Mouse (Mus musculus) C2C12 (cell line): ENCODE measurements around the gene Large1.

Experiments used
- CTCF ChIP-seq: IDR thresholded peaks from one replicate; pipeline ENCODE4 v1.5.1; 2011; ENCODE audit not compliant: control insufficient read depth, insufficient read depth, insufficient read length
- MAX ChIP-seq: IDR thresholded peaks from one replicate; pipeline ENCODE4 v1.6.1; 2011; ENCODE audit warnings: mild to moderate bottlenecking, control low read depth
- MYOG ChIP-seq: IDR thresholded peaks from one replicate; pipeline ENCODE4 v1.6.1; 2011; ENCODE audit not compliant: control insufficient read depth, insufficient read length; ENCODE audit errors: extremely low read depth

DNA sequence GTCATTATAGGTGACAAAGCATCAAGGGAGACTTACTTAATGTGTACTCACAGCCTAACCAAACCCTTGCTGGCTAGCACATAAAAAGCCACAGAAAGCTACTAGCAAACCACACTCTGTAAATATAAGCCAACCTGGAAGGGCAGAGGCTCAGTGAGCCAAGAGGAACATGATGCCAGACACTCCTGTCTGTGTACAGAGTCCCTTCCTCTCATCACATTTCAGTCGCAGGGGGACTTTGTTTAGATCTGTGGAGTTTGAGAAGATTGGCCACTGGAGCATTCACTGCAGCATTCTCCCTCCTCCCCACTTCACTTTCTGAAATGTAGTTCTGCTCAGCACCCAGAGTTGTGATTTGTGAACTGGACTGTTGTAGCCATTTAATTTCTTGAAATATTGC is 291.9 kb downstream of the Large1 start:
- TF ChIP-seq MAX = no peak
- TF ChIP-seq CTCF = no peak
- no peak for TF ChIP-seq MYOG
